Mouse (Mus musculus) cortical plate, adult 2 months (tissue): ENCODE data around the gene Fbxw21. TPM values are rescaled to one million over a fixed set of nuclear protein-coding genes. Genes with fewer than 3 reads are reported as not detected.

Experiments used
- H3K27ac ChIP-seq: fragments of 200-500 bp; 2 replicates; pipeline ENCODE4 v1.5.1; 2012; ENCODE audit warnings: low read length, control low read depth, inconsistent platforms; ENCODE audit not compliant: insufficient read depth
- H3K4me1 ChIP-seq: fragments of 200-500 bp; 2 replicates; pipeline ENCODE4 v1.6.1; 2011; ENCODE audit warnings: low read length; ENCODE audit not compliant: control insufficient read depth, insufficient read depth
- H3K4me3 ChIP-seq: fragments of 200-500 bp; 2 replicates; pipeline ENCODE4 v1.5.1; 2011; ENCODE audit warnings: mild to moderate bottlenecking, low read length, control low read depth; ENCODE audit not compliant: insufficient read depth
- CTCF ChIP-seq: fragments of 200-500 bp; IDR thresholded peaks from 2 replicates; pipeline ENCODE4 v1.5.1; 2011; ENCODE audit warnings: mild to moderate bottlenecking, control low read depth, low read length; ENCODE audit not compliant: insufficient read depth; ENCODE audit errors: extremely low read depth
- POLR2A ChIP-seq: fragments of 200-500 bp; IDR thresholded peaks from 2 replicates; pipeline ENCODE4 v1.6.1; 2011; ENCODE audit warnings: mild to moderate bottlenecking, low read length, control low read depth; ENCODE audit not compliant: insufficient read depth; ENCODE audit errors: extremely low read depth
- polyA plus RNA-seq: library from polyadenylated mRNA; depleted of rRNA; stranded (reverse); fragments of >200 nt; gene quantifications from 2 replicates; pipeline ENCODE4 v1.2.3, GENCODE M21; 2012

Fbxw21 gene
- polyA plus RNA-seq, 1 experiment: not detected

DNA sequence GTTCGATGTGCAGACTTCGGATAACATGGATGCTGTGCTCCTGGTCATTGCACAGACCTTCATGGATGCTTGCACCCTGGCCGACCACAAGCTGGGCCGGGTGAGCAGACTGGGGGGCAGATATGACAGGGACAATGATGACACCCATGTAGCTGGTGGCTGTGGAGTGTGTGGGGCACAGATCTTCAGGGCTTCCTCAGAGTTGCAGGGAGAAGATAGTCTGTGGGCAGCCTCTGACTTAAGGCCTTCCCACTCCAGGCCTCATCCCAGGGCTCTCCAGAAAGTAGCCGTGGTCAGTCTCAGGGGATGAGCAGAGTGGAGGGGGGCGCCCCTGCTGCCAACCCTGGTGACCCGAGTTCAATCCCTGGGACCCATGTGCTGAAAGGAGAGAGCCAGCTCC is 47.0 kb downstream of the Fbxw21 start:
- Histone ChIP-seq H3K4me1 (no peaks in the 10 kb centered on the region), H3K27ac (no peak overlapping the region), H3K4me3 (no peak overlapping the region)
- TF ChIP-seq CTCF (no peak), POLR2A (no peak)

DNA sequence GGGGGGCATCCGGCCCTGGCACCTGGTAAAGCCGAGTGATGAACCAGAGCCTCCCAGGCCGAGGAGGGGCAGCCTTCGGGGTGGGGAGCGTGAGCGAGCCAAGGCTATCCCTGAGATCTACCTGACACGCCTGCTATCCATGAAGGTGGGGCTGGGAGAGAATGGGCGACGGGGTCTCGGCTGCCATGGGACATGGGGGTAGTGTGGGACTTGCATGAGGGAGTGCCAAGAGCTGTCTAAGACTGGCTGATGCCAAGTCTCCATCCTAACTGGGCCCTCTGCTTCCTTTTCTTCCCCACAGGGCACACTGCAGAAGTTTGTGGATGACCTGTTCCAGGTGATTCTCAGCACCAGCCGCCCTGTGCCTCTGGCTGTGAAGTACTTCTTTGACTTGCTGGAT is 47.6 kb downstream of the Fbxw21 start:
- TF ChIP-seq POLR2A (no peak), CTCF (no peak)
- Histone ChIP-seq H3K4me3 (no peak overlapping the region), H3K27ac (no peak overlapping the region), H3K4me1 (no peaks in the 10 kb centered on the region)

GRCm38 (mm10) chr9:109113331-109113730 is 48.5 kb downstream of the Fbxw21 start:
- H3K4me1 ChIP-seq: no peaks in the 10 kb centered on the region
- no peak overlapping the region for H3K4me3 ChIP-seq
- no peak overlapping the region for H3K27ac ChIP-seq
- TF ChIP-seq POLR2A: no peak
- no peak for TF ChIP-seq CTCF

DNA sequence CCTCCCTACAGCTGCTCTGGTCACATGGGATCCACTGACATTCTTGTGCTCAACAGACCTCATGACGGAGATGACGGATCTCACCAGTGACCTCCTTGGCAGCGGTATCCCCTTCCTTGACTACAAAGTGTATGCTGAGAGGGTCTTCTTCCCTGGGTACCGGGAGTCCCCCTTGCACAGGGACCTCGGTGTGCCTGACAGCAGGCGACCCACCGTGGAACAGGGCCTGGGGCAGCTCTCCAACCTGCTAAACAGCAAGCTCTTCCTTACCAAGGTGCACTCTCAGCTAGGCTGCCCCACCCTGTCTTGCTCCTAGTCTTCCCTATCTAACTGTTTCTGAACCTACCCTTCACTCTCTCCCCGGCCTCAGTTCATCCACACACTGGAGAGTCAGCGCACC is 50.2 kb downstream of the Fbxw21 start:
- Histone ChIP-seq H3K27ac (no peak overlapping the region), H3K4me1 (no peaks in the 10 kb centered on the region), H3K4me3 (no peak overlapping the region)
- TF ChIP-seq CTCF: no peak
- no peak for TF ChIP-seq POLR2A

DNA sequence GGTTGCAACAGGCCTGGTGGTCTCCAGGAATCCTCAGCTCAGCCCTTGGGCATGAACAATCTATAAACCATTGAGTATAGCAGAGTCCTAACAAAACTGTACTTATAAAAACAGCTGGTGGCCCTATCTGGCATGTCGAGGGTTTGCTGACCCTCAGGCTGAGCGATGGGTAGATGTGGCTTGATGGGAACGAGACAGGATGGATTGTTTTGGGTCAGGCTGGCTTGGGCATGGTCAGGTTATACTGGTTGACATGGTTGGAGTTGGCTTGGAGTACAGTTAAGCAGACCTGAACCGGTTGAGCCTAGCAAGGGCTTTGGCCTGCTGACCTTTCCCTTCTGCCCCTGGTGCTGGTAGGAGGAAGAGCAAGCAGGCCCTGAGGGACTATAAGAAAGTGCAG is 50.7 kb downstream of the Fbxw21 start:
- Histone ChIP-seq H3K4me3 (no peak overlapping the region), H3K27ac (no peak overlapping the region), H3K4me1 (no peaks in the 10 kb centered on the region)
- TF ChIP-seq POLR2A (no peak), CTCF (no peak)

DNA sequence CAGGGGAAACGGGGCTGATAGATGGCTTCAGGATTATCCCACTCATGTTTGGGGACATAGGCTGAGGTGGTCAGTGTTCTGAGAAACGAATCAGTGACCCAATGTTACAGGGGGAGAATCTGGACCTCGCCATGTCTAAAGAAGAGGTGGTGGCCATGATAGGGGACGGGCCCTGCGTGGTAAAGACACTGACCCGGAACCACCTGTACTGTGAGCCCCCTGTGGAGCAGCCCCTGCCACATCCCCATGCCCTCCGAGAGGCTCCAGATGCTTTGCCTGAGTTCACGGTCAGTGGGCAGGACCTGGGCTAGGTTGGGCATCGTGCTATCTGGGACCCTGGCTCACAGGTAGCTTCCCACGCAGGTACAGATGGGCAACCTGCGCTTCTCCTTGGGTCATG is 51.6 kb downstream of the Fbxw21 start:
- no peak overlapping the region for H3K27ac ChIP-seq
- no peaks in the 10 kb centered on the region for H3K4me1 ChIP-seq
- TF ChIP-seq POLR2A (no peak), CTCF (no peak)
- no peak overlapping the region for H3K4me3 ChIP-seq

GRCm38 (mm10) chr9:109107341-109107740 is 54.5 kb downstream of the Fbxw21 start:
- no peaks in the 10 kb centered on the region for H3K4me1 ChIP-seq
- TF ChIP-seq CTCF (no peak), POLR2A (no peak)
- H3K4me3 ChIP-seq: no peak overlapping the region
- no peak overlapping the region for H3K27ac ChIP-seq

- H3K4me1 ChIP-seq: no peaks in the 10 kb centered on the region
- TF ChIP-seq CTCF: no peak
- no peak for TF ChIP-seq POLR2A
- H3K4me3 ChIP-seq: no peak overlapping the region
- no peak overlapping the region for H3K27ac ChIP-seq
These were observed 56.2 kb downstream of the Fbxw21 start for GRCm38 (mm10) chr9:109105648-109106047.

DNA sequence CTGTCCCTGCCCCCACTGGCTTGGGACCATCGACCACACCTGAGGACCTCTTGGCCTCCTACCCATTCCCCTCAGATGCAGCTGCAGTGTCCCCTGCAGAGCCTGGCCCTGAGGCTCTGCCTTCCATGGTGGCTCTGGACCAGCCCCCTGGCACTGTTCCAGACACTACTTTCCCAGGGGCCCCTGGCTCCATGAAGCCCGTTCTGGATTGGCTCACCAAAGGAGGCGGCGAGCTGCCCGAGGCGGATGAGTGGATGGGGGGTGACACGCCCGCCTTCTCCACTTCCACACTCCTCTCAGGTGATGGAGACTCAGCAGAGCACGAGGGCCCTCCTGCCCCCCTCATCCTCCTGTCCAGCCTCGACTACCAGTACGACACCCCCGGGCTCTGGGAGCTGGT is 56.8 kb downstream of the Fbxw21 start:
- TF ChIP-seq POLR2A (no peak), CTCF (no peak)

GRCm38 (mm10) chr9:109104083-109104482 is 57.8 kb downstream of the Fbxw21 start:
- H3K27ac ChIP-seq: no peak overlapping the region
- no peak for TF ChIP-seq POLR2A
- no peak for TF ChIP-seq CTCF
- no peaks in the 10 kb centered on the region for H3K4me1 ChIP-seq
- H3K4me3 ChIP-seq: no peak overlapping the region

More for the DNA sequence above, 56.8 kb downstream of the Fbxw21 start:
- Histone ChIP-seq H3K27ac (no peak overlapping the region), H3K4me3 (no peak overlapping the region), H3K4me1 (no peaks in the 10 kb centered on the region)

DNA sequence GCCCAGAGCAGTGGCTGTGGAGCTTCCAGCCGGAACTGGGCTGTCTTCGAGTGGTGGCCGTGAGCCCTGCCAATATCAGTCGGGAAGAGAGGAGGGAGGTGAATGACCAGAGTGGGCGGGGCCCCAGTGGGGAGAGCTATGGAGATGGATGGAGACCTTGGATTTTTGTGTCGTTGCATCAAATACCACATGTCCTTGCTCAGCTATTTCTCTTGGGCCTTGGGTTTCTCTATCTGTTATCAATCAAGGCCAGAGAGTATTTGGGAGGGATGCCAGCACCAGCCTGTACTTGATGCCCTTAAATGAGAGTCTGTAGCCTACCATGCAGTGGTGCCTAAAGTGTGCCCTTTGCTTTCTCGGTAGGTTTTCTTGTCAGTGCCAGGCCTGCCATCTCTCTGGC is 58.6 kb downstream of the Fbxw21 start:
- H3K27ac ChIP-seq: no peak overlapping the region
- no peak for TF ChIP-seq POLR2A
- no peak for TF ChIP-seq CTCF
- no peak overlapping the region for H3K4me3 ChIP-seq
- peaks cover 2% of the 10 kb centered on the region for H3K4me1 ChIP-seq
